Mouse (Mus musculus): Measurements from ENCODE around the gene Ipo5. TPM values are rescaled to one million over a fixed set of nuclear protein-coding genes. Genes with fewer than 3 reads are reported as not detected.

The Ipo5 gene
- polyA plus RNA-seq, 1 experiment from 2014 or later = 99.2 TPM

GRCm38 (mm10) chr14:120925731-120926585 is 14.9 kb downstream of the Ipo5 start:
- WGBS = 94% methylated on average over 14 of the region's 14 CpGs
- H3K27me3 ChIP-seq = no peaks in the 10 kb centered on the region
- no peak for ATAC-seq (replicated peaks; ENCODE audit: low FRiP score)
- H3K4me2 ChIP-seq = no peak overlapping the region
- H3K27ac ChIP-seq = no peak overlapping the region
- no peaks in the 10 kb centered on the region for H3K9me3 ChIP-seq (replicated peaks)
- peaks cover 95% of the 10 kb centered on the region for H3K36me3 ChIP-seq
- H3K4me1 ChIP-seq = no peaks in the 10 kb centered on the region
- no peak overlapping the region for H3K4me3 ChIP-seq (replicated peaks)
- H3K9ac ChIP-seq = no peak overlapping the region

- H3K27ac ChIP-seq = no peak overlapping the region
- no peaks in the 10 kb centered on the region for H3K9me3 ChIP-seq (replicated peaks)
- peaks cover 91% of the 10 kb centered on the region for H3K36me3 ChIP-seq
- no peak for ATAC-seq (replicated peaks; ENCODE audit: low FRiP score)
- no peak overlapping the region for H3K4me3 ChIP-seq (replicated peaks)
- H3K27me3 ChIP-seq = no peaks in the 10 kb centered on the region
- H3K4me1 ChIP-seq = no peaks in the 10 kb centered on the region
- no peak overlapping the region for H3K4me2 ChIP-seq
- WGBS = 89% methylated on average over 4 of the region's 4 CpGs
- H3K9ac ChIP-seq = no peak overlapping the region
Measured at GRCm38 (mm10) chr14:120931236-120931635, 20.2 kb downstream of the Ipo5 start.

GRCm38 (mm10) chr14:120933624-120934023 is 22.6 kb downstream of the Ipo5 start:
- Histone ChIP-seq H3K9ac (no peak overlapping the region), H3K36me3 (peaks cover 94% of the 10 kb centered on the region), H3K27ac (no peak overlapping the region), H3K27me3 (no peaks in the 10 kb centered on the region), H3K9me3 (replicated peaks) (no peaks in the 10 kb centered on the region), H3K4me3 (replicated peaks) (no peak overlapping the region), H3K4me1 (no peaks in the 10 kb centered on the region), H3K4me2 (no peak overlapping the region)
- no peak for ATAC-seq (replicated peaks; ENCODE audit: low FRiP score)
- WGBS = 93% methylated on average over 8 of the region's 8 CpGs

- Histone ChIP-seq H3K36me3 (peaks cover 98% of the 10 kb centered on the region), H3K9me3 (replicated peaks) (no peaks in the 10 kb centered on the region), H3K27me3 (no peaks in the 10 kb centered on the region), H3K4me2 (no peak overlapping the region), H3K27ac (no peak overlapping the region), H3K9ac (no peak overlapping the region), H3K4me1 (no peaks in the 10 kb centered on the region), H3K4me3 (replicated peaks) (no peak overlapping the region)
- 88% methylated on average over 1 of the region's 1 CpGs for WGBS
- no peak for ATAC-seq (replicated peaks; ENCODE audit: low FRiP score)
Measured at GRCm38 (mm10) chr14:120937102-120937501, 26.1 kb downstream of the Ipo5 start.

GRCm38 (mm10) chr14:120942803-120943202 is 31.8 kb downstream of the Ipo5 start:
- no peak overlapping the region for H3K27ac ChIP-seq
- H3K9me3 ChIP-seq (replicated peaks) = no peaks in the 10 kb centered on the region
- no peaks in the 10 kb centered on the region for H3K27me3 ChIP-seq
- H3K36me3 ChIP-seq = peaks cover 98% of the 10 kb centered on the region
- WGBS = 65% methylated on average over 9 of the region's 9 CpGs
- H3K4me3 ChIP-seq (replicated peaks) = no peak overlapping the region
- no peak for ATAC-seq (replicated peaks; ENCODE audit: low FRiP score)
- H3K4me2 ChIP-seq = no peak overlapping the region
- no peaks in the 10 kb centered on the region; the same call in 1 of the 2 replicates for H3K4me1 ChIP-seq
- H3K9ac ChIP-seq = no peak overlapping the region

GRCm38 (mm10) chr14:120945146-120945545 is 34.1 kb downstream of the Ipo5 start:
- H3K9ac ChIP-seq = no peak overlapping the region
- H3K27ac ChIP-seq = peak overlapping the region; percentile 51
- H3K27me3 ChIP-seq = no peaks in the 10 kb centered on the region
- H3K4me1 ChIP-seq = no peaks in the 10 kb centered on the region; the same call in 1 of the 2 replicates
- H3K4me3 ChIP-seq (replicated peaks) = no peak overlapping the region
- ATAC-seq (replicated peaks; ENCODE audit: low FRiP score) = peak; percentile 77
- H3K9me3 ChIP-seq (replicated peaks) = no peaks in the 10 kb centered on the region
- peaks cover 96% of the 10 kb centered on the region for H3K36me3 ChIP-seq
- no peak overlapping the region for H3K4me2 ChIP-seq
- WGBS = 42% methylated on average over 7 of the region's 7 CpGs

GRCm38 (mm10) chr14:120947104-120947503 is 36.1 kb downstream of the Ipo5 start:
- no peak for ATAC-seq (replicated peaks; ENCODE audit: low FRiP score)
- Histone ChIP-seq H3K9ac (no peak overlapping the region), H3K36me3 (peaks cover 77% of the 10 kb centered on the region), H3K4me3 (replicated peaks) (no peak overlapping the region), H3K27me3 (no peaks in the 10 kb centered on the region), H3K27ac (no peak overlapping the region), H3K4me1 (no peaks in the 10 kb centered on the region; the same call in 1 of the 2 replicates), H3K4me2 (no peak overlapping the region), H3K9me3 (replicated peaks) (no peaks in the 10 kb centered on the region)
- 82% methylated on average over 8 of the region's 8 CpGs for WGBS

- H3K36me3 ChIP-seq = peaks cover 58% of the 10 kb centered on the region
- H3K4me1 ChIP-seq = no peaks in the 10 kb centered on the region; the same call in 1 of the 2 replicates
- H3K27me3 ChIP-seq = no peaks in the 10 kb centered on the region
- H3K4me2 ChIP-seq = no peak overlapping the region
- no peak for ATAC-seq (replicated peaks; ENCODE audit: low FRiP score)
- no peaks in the 10 kb centered on the region for H3K9me3 ChIP-seq (replicated peaks)
- 95% methylated on average over 5 of the region's 5 CpGs for WGBS
- H3K4me3 ChIP-seq (replicated peaks) = no peak overlapping the region
- H3K27ac ChIP-seq = no peak overlapping the region
- no peak overlapping the region for H3K9ac ChIP-seq
Measured at GRCm38 (mm10) chr14:120949002-120949401, 38.0 kb downstream of the Ipo5 start.

GRCm38 (mm10) chr14:120950068-120950467 is 39.0 kb downstream of the Ipo5 start:
- H3K4me3 ChIP-seq (replicated peaks) = no peak overlapping the region
- no peaks in the 10 kb centered on the region; the same call in 1 of the 2 replicates for H3K4me1 ChIP-seq
- H3K27me3 ChIP-seq = no peaks in the 10 kb centered on the region
- no peak overlapping the region for H3K9ac ChIP-seq
- ATAC-seq (replicated peaks; ENCODE audit: low FRiP score) = no peak
- no peak overlapping the region for H3K27ac ChIP-seq
- WGBS = 88% methylated on average over 2 of the region's 2 CpGs
- peaks cover 47% of the 10 kb centered on the region for H3K36me3 ChIP-seq
- no peaks in the 10 kb centered on the region for H3K9me3 ChIP-seq (replicated peaks)
- H3K4me2 ChIP-seq = no peak overlapping the region

- no peak overlapping the region for H3K27ac ChIP-seq
- peaks cover 24% of the 10 kb centered on the region for H3K36me3 ChIP-seq
- H3K4me3 ChIP-seq (replicated peaks) = no peak overlapping the region
- no peaks in the 10 kb centered on the region for H3K27me3 ChIP-seq
- no peak for ATAC-seq (replicated peaks; ENCODE audit: low FRiP score)
- H3K9me3 ChIP-seq (replicated peaks) = no peaks in the 10 kb centered on the region
- H3K4me2 ChIP-seq = no peak overlapping the region
- WGBS = 46% methylated on average over 2 of the region's 2 CpGs
- no peak overlapping the region for H3K9ac ChIP-seq
- no peaks in the 10 kb centered on the region for H3K4me1 ChIP-seq
Measured at GRCm38 (mm10) chr14:120952434-120952833, 41.4 kb downstream of the Ipo5 start.

GRCm38 (mm10) chr14:120960551-120960950 is 49.5 kb downstream of the Ipo5 start:
- 0 out of 2 replicates have a peak, but pooled peaks have one; percentile 25 for ATAC-seq (replicated peaks; ENCODE audit: low FRiP score)
- Histone ChIP-seq H3K4me2 (no peak overlapping the region), H3K36me3 (no peaks in the 10 kb centered on the region), H3K9ac (no peak overlapping the region), H3K9me3 (replicated peaks) (no peaks in the 10 kb centered on the region), H3K27me3 (no peaks in the 10 kb centered on the region), H3K4me3 (replicated peaks) (no peak overlapping the region), H3K4me1 (peaks cover 3% of the 10 kb centered on the region; the same call in 1 of the 2 replicates), H3K27ac (no peak overlapping the region)
- WGBS = 53% methylated on average over 8 of the region's 8 CpGs

- no peak overlapping the region for H3K9ac ChIP-seq
- peaks cover 3% of the 10 kb centered on the region; the same call in 1 of the 2 replicates for H3K4me1 ChIP-seq
- no peak overlapping the region for H3K4me3 ChIP-seq (replicated peaks)
- 45% methylated on average over 5 of the region's 5 CpGs for WGBS
- H3K36me3 ChIP-seq = no peaks in the 10 kb centered on the region
- no peaks in the 10 kb centered on the region for H3K27me3 ChIP-seq
- no peak overlapping the region for H3K4me2 ChIP-seq
- no peaks in the 10 kb centered on the region for H3K9me3 ChIP-seq (replicated peaks)
- peak; percentile 79 for ATAC-seq (replicated peaks; ENCODE audit: low FRiP score)
- H3K27ac ChIP-seq = no peak overlapping the region
Measured at GRCm38 (mm10) chr14:120960991-120961390, 50.0 kb downstream of the Ipo5 start.
